Mouse (Mus musculus) heart, embryonic 12.5 days (tissue): ENCODE measurements around the gene Pou6f1. TPM values are rescaled to one million over a fixed set of nuclear protein-coding genes. Genes with fewer than 3 reads are reported as not detected.

ENCODE experiments used
- ATAC-seq: fragments of 200-750 bp; cut with Nextera tagmentation; 2 replicates; pipeline ENCODE4 v1.8.0; 2017; ENCODE audit warnings: moderate TSS enrichment, moderate library complexity; ENCODE audit not compliant: insufficient number of reproducible peaks, low FRiP score
- H3K27ac ChIP-seq: fragments of 300-500 bp; sonication (generic); 2 replicates; pipeline ENCODE4 v1.5.1; 2016; ENCODE audit warnings: mild to moderate bottlenecking, moderate library complexity; ENCODE audit not compliant: poor library complexity, severe bottlenecking
- H3K27me3 ChIP-seq: fragments of 300-500 bp; sonication (generic); replicated peaks from 2 replicates; pipeline ENCODE4 v1.6.1; 2016; ENCODE audit warnings: mild to moderate bottlenecking, moderate library complexity
- H3K36me3 ChIP-seq: fragments of 300-500 bp; sonication (generic); 2 replicates; pipeline ENCODE4 v1.6.1; 2016; ENCODE audit warnings: mild to moderate bottlenecking, moderate library complexity
- H3K4me1 ChIP-seq: fragments of 300-500 bp; sonication (generic); replicated peaks from 2 replicates; pipeline ENCODE4 v1.6.1; 2016; ENCODE audit warnings: mild to moderate bottlenecking
- H3K4me2 ChIP-seq: fragments of 300-500 bp; sonication (generic); 2 replicates; pipeline ENCODE4 v1.6.1; 2016; ENCODE audit warnings: mild to moderate bottlenecking, moderate library complexity
- H3K4me3 ChIP-seq: fragments of 300-500 bp; sonication (generic); 2 replicates; pipeline ENCODE4 v1.5.1; 2016; ENCODE audit warnings: mild to moderate bottlenecking
- H3K9ac ChIP-seq: fragments of 300-500 bp; sonication (generic); 2 replicates; pipeline ENCODE4 v1.6.1; 2016; ENCODE audit warnings: mild to moderate bottlenecking, moderate library complexity
- H3K9me3 ChIP-seq: fragments of 300-500 bp; sonication (generic); replicated peaks from 2 replicates; pipeline ENCODE4 v1.6.1; 2016; ENCODE audit warnings: mild to moderate bottlenecking, moderate library complexity
- WGBS: fragments of 180-500 bp; shearing (Covaris S2); methylation state at CpG from one replicate; pipeline ENCODE4 v1.1.7; 2016; 5-methylcytosine and 5-hydroxymethylcytosine counted together
- polyA plus RNA-seq: library from polyadenylated mRNA; unstranded; fragments of >200 nt; fragmentation: Nextera tagmentation; extraction: Ambion mirVana; gene quantifications from 2 replicates; pipeline ENCODE4 v1.2.1, GENCODE M21; 2016

Pou6f1 gene
- 4.7 and 5.4 TPM in 2 replicates for polyA plus RNA-seq

GRCm38 (mm10) chr15:100599276-100600046 lies at the start of gene Pou6f1:
TSS of gene Pou6f1 (minus strand) at chr15:100599984.
- Histone ChIP-seq H3K9me3 (no peaks in the 10 kb centered on the region), H3K27me3 (peaks cover 27% of the 10 kb centered on the region), H3K27ac (no peak within 1 kb of the TSS; the same call in 1 of the 2 replicates), H3K4me2 (peak within 1 kb of the TSS; percentile 99), H3K4me1 (peaks cover 11% of the 10 kb centered on the region), H3K36me3 (no peaks in the 10 kb centered on the region), H3K4me3 (peak within 1 kb of the TSS; percentile 67), H3K9ac (peak within 1 kb of the TSS; percentile 81)
- under 1% methylated on average over 65 of the region's 76 CpGs for WGBS
- ATAC-seq = peak; percentile 77

- H3K27me3 ChIP-seq = no peaks in the 10 kb centered on the region
- H3K9ac ChIP-seq = no peak overlapping the region
- no peak overlapping the region for H3K27ac ChIP-seq
- H3K4me1 ChIP-seq = peaks cover 13% of the 10 kb centered on the region
- 71% methylated on average over 6 of the region's 6 CpGs for WGBS
- ATAC-seq = no peak
- no peaks in the 10 kb centered on the region for H3K36me3 ChIP-seq
- H3K9me3 ChIP-seq = no peaks in the 10 kb centered on the region
- no peak overlapping the region for H3K4me2 ChIP-seq
- H3K4me3 ChIP-seq = no peak overlapping the region
Observed at GRCm38 (mm10) chr15:100646161-100646560, 46.4 kb upstream of the Pou6f1 start.

- no peak overlapping the region for H3K9ac ChIP-seq
- peaks cover 21% of the 10 kb centered on the region for H3K4me1 ChIP-seq
- peaks cover 15% of the 10 kb centered on the region for H3K27me3 ChIP-seq
- ATAC-seq = no peak
- WGBS = 89% methylated on average over 7 of the region's 7 CpGs
- H3K27ac ChIP-seq = no peak overlapping the region
- H3K4me3 ChIP-seq = no peak overlapping the region
- no peaks in the 10 kb centered on the region for H3K36me3 ChIP-seq
- no peaks in the 10 kb centered on the region for H3K9me3 ChIP-seq
- H3K4me2 ChIP-seq = no peak overlapping the region
Observed at GRCm38 (mm10) chr15:100642451-100642850, 42.7 kb upstream of the Pou6f1 start.

GRCm38 (mm10) chr15:100641226-100641810 lies 41.5 kb upstream of the Pou6f1 start:
- no peak overlapping the region for H3K9ac ChIP-seq
- H3K4me2 ChIP-seq = no peak overlapping the region
- WGBS = 57% methylated on average over 11 of the region's 16 CpGs
- H3K4me3 ChIP-seq = no peak overlapping the region
- peaks cover 17% of the 10 kb centered on the region for H3K27me3 ChIP-seq
- H3K4me1 ChIP-seq = peaks cover 27% of the 10 kb centered on the region
- no peak for ATAC-seq
- no peaks in the 10 kb centered on the region for H3K36me3 ChIP-seq
- no peak overlapping the region for H3K27ac ChIP-seq
- H3K9me3 ChIP-seq = no peaks in the 10 kb centered on the region

DNA sequence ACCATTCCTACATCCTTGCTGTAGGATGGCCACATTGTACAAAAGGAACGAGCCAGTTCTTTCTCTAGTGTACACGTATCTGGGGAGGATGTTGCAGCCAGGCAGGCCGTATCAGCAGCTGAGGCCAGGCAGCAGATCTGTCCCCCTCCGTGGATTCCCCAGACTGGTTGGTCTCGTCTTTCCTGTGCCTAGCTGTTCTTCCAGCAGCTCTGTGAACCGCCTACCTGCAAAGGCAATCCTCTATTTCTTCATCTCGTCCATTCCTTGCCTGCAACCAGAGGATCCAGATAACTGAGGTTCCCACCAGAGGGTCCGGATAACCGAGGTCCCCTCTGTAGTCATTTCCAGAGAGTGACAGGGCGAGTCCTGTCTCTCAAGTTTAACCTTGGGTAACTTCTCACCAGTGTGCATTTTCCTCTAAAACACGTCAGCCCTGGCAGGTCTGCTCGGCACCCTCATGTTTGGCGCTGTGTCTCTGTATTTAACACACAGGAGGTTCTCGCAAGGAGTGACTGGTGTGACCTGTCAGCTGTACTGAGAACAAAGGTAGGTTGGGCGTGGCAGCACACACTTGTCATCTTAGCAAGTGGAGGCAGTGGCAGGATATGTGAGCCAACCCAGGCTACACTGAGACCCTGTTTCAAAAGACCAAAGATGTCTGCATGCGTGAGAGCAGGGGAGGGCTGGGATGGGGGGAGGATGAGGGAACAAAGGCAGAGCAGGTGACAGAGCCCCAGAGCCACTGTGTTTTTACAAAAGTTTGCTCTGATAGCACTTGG lies 40.4 kb upstream of the Pou6f1 start:
- peak overlapping the region; percentile 8 for H3K9ac ChIP-seq
- WGBS = 69% methylated on average over 16 of the region's 16 CpGs
- no peaks in the 10 kb centered on the region for H3K36me3 ChIP-seq
- ATAC-seq = no peak
- H3K4me1 ChIP-seq = peaks cover 31% of the 10 kb centered on the region
- no peak overlapping the region for H3K4me2 ChIP-seq
- H3K27ac ChIP-seq = peak overlapping the region; percentile 55
- peaks cover 29% of the 10 kb centered on the region for H3K27me3 ChIP-seq
- H3K9me3 ChIP-seq = no peaks in the 10 kb centered on the region
- H3K4me3 ChIP-seq = no peak overlapping the region

DNA sequence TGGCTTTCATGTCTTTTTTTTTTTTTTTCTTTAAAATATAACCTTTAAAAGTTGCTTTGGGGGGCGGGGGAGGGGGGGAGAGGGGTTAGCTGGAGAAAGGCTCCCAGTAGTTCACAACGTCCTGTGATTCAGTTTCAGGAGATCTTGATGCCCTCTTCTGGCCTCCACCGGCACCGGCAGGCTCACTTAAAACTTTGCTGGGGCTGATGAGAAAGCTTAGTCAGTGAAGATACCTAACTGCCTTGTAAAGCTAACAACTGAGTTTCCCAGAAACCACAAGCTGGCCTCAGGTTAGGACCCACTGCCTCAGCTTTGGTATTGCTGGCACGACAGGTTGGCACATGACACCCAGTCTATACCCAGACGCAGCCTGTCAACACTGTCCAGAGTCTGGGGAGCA lies 37.9 kb upstream of the Pou6f1 start:
- H3K4me2 ChIP-seq = peak overlapping the region; percentile 93
- H3K36me3 ChIP-seq = no peaks in the 10 kb centered on the region
- no peak overlapping the region for H3K9ac ChIP-seq
- 14% methylated on average over 6 of the region's 6 CpGs for WGBS
- H3K4me1 ChIP-seq = peaks cover 34% of the 10 kb centered on the region
- no peak overlapping the region for H3K27ac ChIP-seq
- H3K9me3 ChIP-seq = no peaks in the 10 kb centered on the region
- ATAC-seq = no peak
- H3K27me3 ChIP-seq = peaks cover 38% of the 10 kb centered on the region
- no peak overlapping the region for H3K4me3 ChIP-seq

GRCm38 (mm10) chr15:100636700-100637501 lies 37.1 kb upstream of the Pou6f1 start, which contains the start of gene Smagp:
TSS of gene Smagp (minus strand) at chr15:100636940.
- no peaks in the 10 kb centered on the region for H3K9me3 ChIP-seq
- under 1% methylated on average over 76 of the region's 77 CpGs for WGBS
- peak within 1 kb of the TSS; percentile 93 for H3K4me2 ChIP-seq
- H3K4me1 ChIP-seq = peaks cover 38% of the 10 kb centered on the region
- H3K9ac ChIP-seq = peak within 1 kb of the TSS; percentile 74
- no peaks in the 10 kb centered on the region for H3K36me3 ChIP-seq
- peak within 1 kb of the TSS; percentile 70 for H3K4me3 ChIP-seq
- peak; percentile 43; the same call in 1 of the 2 replicates for ATAC-seq
- H3K27ac ChIP-seq = no peak within 1 kb of the TSS
- peaks cover 38% of the 10 kb centered on the region for H3K27me3 ChIP-seq

- Histone ChIP-seq H3K9me3 (no peaks in the 10 kb centered on the region), H3K9ac (peak overlapping the region; percentile 74), H3K4me1 (peaks cover 34% of the 10 kb centered on the region), H3K4me3 (peak overlapping the region; percentile 70), H3K36me3 (no peaks in the 10 kb centered on the region), H3K4me2 (peak overlapping the region; percentile 93), H3K27me3 (peaks cover 38% of the 10 kb centered on the region), H3K27ac (no peak overlapping the region)
- ATAC-seq = no peak
- WGBS = 2% methylated on average over 34 of the region's 38 CpGs
Observed at GRCm38 (mm10) chr15:100635851-100636645, 36.3 kb upstream of the Pou6f1 start.

- peaks cover 38% of the 10 kb centered on the region for H3K27me3 ChIP-seq
- no peak overlapping the region for H3K27ac ChIP-seq
- H3K4me3 ChIP-seq = peak overlapping the region; percentile 70
Observed at GRCm38 (mm10) chr15:100635239-100635638, 35.5 kb upstream of the Pou6f1 start.

DNA sequence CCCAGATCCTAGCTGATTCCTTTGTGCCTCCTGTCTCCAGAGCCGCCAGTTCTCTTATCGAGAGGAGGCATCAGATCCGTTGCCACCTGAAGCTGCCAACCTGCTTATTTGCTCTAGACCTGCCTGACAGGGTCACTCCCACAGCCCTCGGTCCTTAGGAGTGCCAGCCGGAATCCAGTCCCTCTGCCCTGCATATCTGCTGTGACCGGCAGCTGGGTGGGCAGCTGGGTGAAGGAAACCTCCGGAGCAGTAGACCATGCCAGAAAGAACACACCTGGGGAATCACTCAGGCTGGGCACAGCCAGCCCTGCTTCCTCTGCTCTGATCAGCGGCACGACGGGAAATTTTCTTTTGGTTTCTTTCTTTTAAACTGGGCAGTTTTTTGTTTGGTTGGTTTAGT lies 33.6 kb upstream of the Pou6f1 start:
- Histone ChIP-seq H3K4me3 (no peak overlapping the region), H3K9ac (no peak overlapping the region), H3K27me3 (peaks cover 30% of the 10 kb centered on the region), H3K4me1 (peaks cover 26% of the 10 kb centered on the region), H3K9me3 (no peaks in the 10 kb centered on the region), H3K27ac (no peak overlapping the region), H3K36me3 (no peaks in the 10 kb centered on the region), H3K4me2 (no peak overlapping the region)
- WGBS = 73% methylated on average over 10 of the region's 10 CpGs
- no peak for ATAC-seq

More at GRCm38 (mm10) chr15:100635239-100635638, 35.5 kb upstream of the Pou6f1 start:
- peaks cover 26% of the 10 kb centered on the region for H3K4me1 ChIP-seq
- no peak for ATAC-seq
- 8% methylated on average over 9 of the region's 9 CpGs for WGBS
- H3K9me3 ChIP-seq = no peaks in the 10 kb centered on the region
- peak overlapping the region; percentile 93 for H3K4me2 ChIP-seq
- H3K36me3 ChIP-seq = no peaks in the 10 kb centered on the region
- H3K9ac ChIP-seq = no peak overlapping the region
